Mouse (Mus musculus) hindbrain, embryonic 16.5 days (tissue): ENCODE measurements around the gene Mras. TPM values are rescaled to one million over a fixed set of nuclear protein-coding genes. Genes with fewer than 3 reads are reported as not detected.

Experiments used
- ATAC-seq: fragments of 200-750 bp; cut with Nextera tagmentation; 2 replicates; pipeline ENCODE4 v1.8.0; 2017; ENCODE audit warnings: moderate TSS enrichment, moderate library complexity
- H3K27ac ChIP-seq: fragments of 300-500 bp; sonication (generic); 2 replicates; pipeline ENCODE4 v1.5.1; 2014; ENCODE audit warnings: low read depth, mild to moderate bottlenecking, control low read depth, low read length, moderate library complexity
- H3K27me3 ChIP-seq: fragments of 300-500 bp; sonication (generic); replicated peaks from 2 replicates; pipeline ENCODE4 v1.6.1; 2014; ENCODE audit warnings: low read length; ENCODE audit not compliant: control insufficient read depth, insufficient read depth
- H3K36me3 ChIP-seq: fragments of 300-500 bp; sonication (generic); 2 replicates; pipeline ENCODE4 v1.6.1; 2014; ENCODE audit warnings: mild to moderate bottlenecking, low read length, moderate library complexity, mixed read lengths; ENCODE audit not compliant: control insufficient read depth, insufficient read depth
- H3K4me1 ChIP-seq: fragments of 300-500 bp; sonication (generic); 2 replicates; pipeline ENCODE4 v1.6.1; 2014; ENCODE audit warnings: low read depth, low read length; ENCODE audit not compliant: control insufficient read depth, insufficient read depth
- H3K4me2 ChIP-seq: fragments of 300-500 bp; sonication (generic); 2 replicates; pipeline ENCODE4 v1.6.1; 2014; ENCODE audit warnings: mild to moderate bottlenecking, low read length, control low read depth, moderate library complexity
- H3K4me3 ChIP-seq: fragments of 300-500 bp; sonication (generic); 2 replicates; pipeline ENCODE4 v1.5.1; 2014; ENCODE audit warnings: mild to moderate bottlenecking, low read length, control low read depth, moderate library complexity
- H3K9ac ChIP-seq: fragments of 300-500 bp; sonication (generic); 2 replicates; pipeline ENCODE4 v1.6.1; 2014; ENCODE audit warnings: low read depth, mild to moderate bottlenecking, control low read depth, low read length, moderate library complexity
- H3K9me3 ChIP-seq: fragments of 300-500 bp; sonication (generic); 2 replicates; pipeline ENCODE4 v1.6.1; 2014; ENCODE audit warnings: mild to moderate bottlenecking, low read length, moderate library complexity; ENCODE audit not compliant: control insufficient read depth
- WGBS: fragments of 180-500 bp; shearing (Covaris S2); extraction: QIAGEN DNeasy Blood & Tissue Kit; methylation state at CpG from one replicate; pipeline ENCODE4 v1.1.7; 2014; 5-methylcytosine and 5-hydroxymethylcytosine counted together
- polyA plus RNA-seq: library from polyadenylated mRNA; unstranded; fragments of >200 nt; fragmentation: Nextera tagmentation; extraction: Ambion mirVana; gene quantifications from 2 replicates; pipeline ENCODE4 v1.2.1, GENCODE M21; 2015

Gene Mras
- polyA plus RNA-seq, 1 experiment from 2014 or later = 53.4 TPM

GRCm38 (mm10) chr9:99359012-99359411, 78.2 kb downstream of the Mras start:
- peaks cover 14% of the 10 kb centered on the region for H3K4me1 ChIP-seq
- H3K9me3 ChIP-seq = no peaks in the 10 kb centered on the region
- H3K36me3 ChIP-seq = no peaks in the 10 kb centered on the region
- H3K4me2 ChIP-seq = no peak overlapping the region
- no peak for ATAC-seq
- no peak overlapping the region for H3K27ac ChIP-seq
- no peak overlapping the region for H3K4me3 ChIP-seq
- 92% methylated on average over 15 of the region's 15 CpGs for WGBS
- peaks cover 29% of the 10 kb centered on the region for H3K27me3 ChIP-seq
- no peak overlapping the region for H3K9ac ChIP-seq

GRCm38 (mm10) chr9:99357921-99358692, 79.1 kb downstream of the Mras start, which contains the start of gene Esyt3:
TSS of gene Esyt3 (minus strand) at chr9:99358557.
- H3K9me3 ChIP-seq = no peaks in the 10 kb centered on the region
- under 1% methylated on average over 66 of the region's 66 CpGs for WGBS
- H3K36me3 ChIP-seq = no peaks in the 10 kb centered on the region
- peaks cover 14% of the 10 kb centered on the region for H3K4me1 ChIP-seq
- H3K4me3 ChIP-seq = peak within 1 kb of the TSS; percentile 54
- H3K27ac ChIP-seq = no peak within 1 kb of the TSS
- H3K9ac ChIP-seq = peak within 1 kb of the TSS; percentile 67
- peak within 1 kb of the TSS; percentile 98 for H3K4me2 ChIP-seq
- ATAC-seq = peak; percentile 79
- peaks cover 29% of the 10 kb centered on the region for H3K27me3 ChIP-seq

GRCm38 (mm10) chr9:99357561-99357920, 79.6 kb downstream of the Mras start:
- H3K36me3 ChIP-seq = no peaks in the 10 kb centered on the region
- peak overlapping the region; percentile 67 for H3K9ac ChIP-seq
- peaks cover 29% of the 10 kb centered on the region for H3K27me3 ChIP-seq
- no peaks in the 10 kb centered on the region for H3K9me3 ChIP-seq
- H3K4me1 ChIP-seq = peaks cover 14% of the 10 kb centered on the region
- WGBS = 6% methylated on average over 17 of the region's 19 CpGs
- ATAC-seq = peak; percentile 55; the same call in 1 of the 2 replicates
- peak overlapping the region; percentile 54 for H3K4me3 ChIP-seq
- peak overlapping the region; percentile 98 for H3K4me2 ChIP-seq
- H3K27ac ChIP-seq = no peak overlapping the region

GRCm38 (mm10) chr9:99355971-99356370, 81.2 kb downstream of the Mras start:
- peaks cover 29% of the 10 kb centered on the region for H3K27me3 ChIP-seq
- 39% methylated on average over 5 of the region's 5 CpGs for WGBS
- no peak for ATAC-seq
- H3K4me2 ChIP-seq = no peak overlapping the region
- no peak overlapping the region for H3K4me3 ChIP-seq
- H3K36me3 ChIP-seq = no peaks in the 10 kb centered on the region
- H3K9me3 ChIP-seq = no peaks in the 10 kb centered on the region
- H3K9ac ChIP-seq = no peak overlapping the region
- peaks cover 14% of the 10 kb centered on the region for H3K4me1 ChIP-seq
- H3K27ac ChIP-seq = no peak overlapping the region

GRCm38 (mm10) chr9:99354796-99355195, 82.4 kb downstream of the Mras start:
- Histone ChIP-seq H3K4me3 (no peak overlapping the region), H3K4me1 (peaks cover 14% of the 10 kb centered on the region), H3K9me3 (no peaks in the 10 kb centered on the region), H3K4me2 (no peak overlapping the region), H3K27me3 (peaks cover 29% of the 10 kb centered on the region), H3K36me3 (no peaks in the 10 kb centered on the region), H3K27ac (no peak overlapping the region), H3K9ac (no peak overlapping the region)
- ATAC-seq = no peak
- 51% methylated on average over 5 of the region's 5 CpGs for WGBS

- H3K9ac ChIP-seq = no peak overlapping the region
- no peaks in the 10 kb centered on the region for H3K9me3 ChIP-seq
- H3K36me3 ChIP-seq = no peaks in the 10 kb centered on the region
- WGBS = 69% methylated on average over 6 of the region's 6 CpGs
- peaks cover 13% of the 10 kb centered on the region for H3K4me1 ChIP-seq
- no peak overlapping the region for H3K4me2 ChIP-seq
- peaks cover 22% of the 10 kb centered on the region for H3K27me3 ChIP-seq
- ATAC-seq = no peak
- no peak overlapping the region for H3K4me3 ChIP-seq
- no peak overlapping the region for H3K27ac ChIP-seq
Measured at GRCm38 (mm10) chr9:99353390-99353789, 83.8 kb downstream of the Mras start.

- Histone ChIP-seq H3K27ac (no peak overlapping the region), H3K9ac (no peak overlapping the region), H3K36me3 (no peaks in the 10 kb centered on the region), H3K9me3 (no peaks in the 10 kb centered on the region), H3K4me3 (no peak overlapping the region), H3K27me3 (peaks cover 19% of the 10 kb centered on the region), H3K4me1 (peaks cover 8% of the 10 kb centered on the region), H3K4me2 (no peak overlapping the region)
- 71% methylated on average over 4 of the region's 4 CpGs for WGBS
- no peak for ATAC-seq
Measured at GRCm38 (mm10) chr9:99352964-99353363, 84.2 kb downstream of the Mras start.

GRCm38 (mm10) chr9:99345351-99345792, 91.8 kb downstream of the Mras start:
- H3K4me2 ChIP-seq = no peak overlapping the region
- H3K9ac ChIP-seq = no peak overlapping the region
- no peaks in the 10 kb centered on the region for H3K27me3 ChIP-seq
- H3K4me1 ChIP-seq = peaks cover 5% of the 10 kb centered on the region
- H3K9me3 ChIP-seq = no peaks in the 10 kb centered on the region
- H3K27ac ChIP-seq = 0 out of 2 replicates have a peak overlapping the region, but pooled peaks have one; percentile 32
- WGBS = 26% methylated on average over 4 of the region's 4 CpGs
- ATAC-seq = peak; percentile 92
- H3K4me3 ChIP-seq = no peak overlapping the region
- no peaks in the 10 kb centered on the region for H3K36me3 ChIP-seq

GRCm38 (mm10) chr9:99341600-99341999, 95.6 kb downstream of the Mras start:
- Histone ChIP-seq H3K4me3 (no peak overlapping the region), H3K36me3 (no peaks in the 10 kb centered on the region), H3K4me2 (no peak overlapping the region), H3K9me3 (no peaks in the 10 kb centered on the region), H3K4me1 (peaks cover 5% of the 10 kb centered on the region), H3K9ac (no peak overlapping the region), H3K27me3 (no peaks in the 10 kb centered on the region), H3K27ac (no peak overlapping the region)
- WGBS = 85% methylated on average over 3 of the region's 3 CpGs
- no peak for ATAC-seq
